Mouse (Mus musculus) embryonic facial prominence, embryonic 11.5 days (tissue): ENCODE results near the gene Tbx6. TPM values are rescaled to one million over a fixed set of nuclear protein-coding genes. Genes with fewer than 3 reads are reported as not detected.

Source experiments
- ATAC-seq: fragments of 200-750 bp; cut with Nextera tagmentation; replicated peaks from 2 replicates; pipeline ENCODE4 v1.8.0; 2017; ENCODE audit warnings: low read depth; ENCODE audit not compliant: insufficient number of reproducible peaks, low FRiP score, low TSS enrichment
- DNase-seq: peaks from one replicate; pipeline ENCODE4 v3.0.0-alpha.2; 2015; ENCODE audit warnings: low spot score
- H3K27ac ChIP-seq: fragments of 300-500 bp; sonication (generic); replicated peaks from 2 replicates; pipeline ENCODE4 v1.5.1; 2014; ENCODE audit warnings: mild to moderate bottlenecking, low read depth, low read length, control low read depth
- H3K27me3 ChIP-seq: fragments of 300-500 bp; sonication (generic); 2 replicates; pipeline ENCODE4 v1.6.1; 2014; ENCODE audit warnings: mild to moderate bottlenecking, low read length, moderate library complexity, mixed read lengths; ENCODE audit not compliant: control insufficient read depth, insufficient read depth
- H3K36me3 ChIP-seq: fragments of 300-500 bp; sonication (generic); replicated peaks from 2 replicates; pipeline ENCODE4 v1.6.1; 2014; ENCODE audit warnings: low read depth, mild to moderate bottlenecking, low read length, moderate library complexity, mixed read lengths; ENCODE audit not compliant: control insufficient read depth, insufficient read depth
- H3K4me1 ChIP-seq: fragments of 300-500 bp; sonication (generic); 2 replicates; pipeline ENCODE4 v1.6.1; 2014; ENCODE audit warnings: low read length, mixed read lengths; ENCODE audit not compliant: control insufficient read depth, insufficient read depth
- H3K4me2 ChIP-seq: fragments of 300-500 bp; sonication (generic); 2 replicates; pipeline ENCODE4 v1.6.1; 2014; ENCODE audit warnings: low read depth, mild to moderate bottlenecking, control low read depth, low read length, moderate library complexity
- H3K4me3 ChIP-seq: fragments of 300-500 bp; sonication (generic); 2 replicates; pipeline ENCODE4 v1.5.1; 2014; ENCODE audit warnings: low read depth, low read length, control low read depth
- H3K9ac ChIP-seq: fragments of 300-500 bp; sonication (generic); replicated peaks from 2 replicates; pipeline ENCODE4 v1.6.1; 2014; ENCODE audit warnings: mild to moderate bottlenecking, control low read depth, low read length
- H3K9me3 ChIP-seq: fragments of 300-500 bp; sonication (generic); replicated peaks from 2 replicates; pipeline ENCODE4 v1.6.1; 2016; ENCODE audit warnings: mild to moderate bottlenecking, low read length, inconsistent platforms, mixed read lengths; ENCODE audit not compliant: control insufficient read depth
- WGBS: fragments of 180-500 bp; shearing (Covaris S2); extraction: QIAGEN DNeasy Blood & Tissue Kit; methylation state at CpG from one replicate; pipeline ENCODE4 v1.1.7; 2014; 5-methylcytosine and 5-hydroxymethylcytosine counted together
- polyA plus RNA-seq: library from polyadenylated mRNA; unstranded; fragments of >200 nt; fragmentation: Nextera tagmentation; extraction: Ambion mirVana; gene quantifications from 2 replicates; pipeline ENCODE4 v1.2.1, GENCODE M21; 2014

The Tbx6 gene
- polyA plus RNA-seq, 1 experiment from 2014 or later = 0.27 TPM

DNA sequence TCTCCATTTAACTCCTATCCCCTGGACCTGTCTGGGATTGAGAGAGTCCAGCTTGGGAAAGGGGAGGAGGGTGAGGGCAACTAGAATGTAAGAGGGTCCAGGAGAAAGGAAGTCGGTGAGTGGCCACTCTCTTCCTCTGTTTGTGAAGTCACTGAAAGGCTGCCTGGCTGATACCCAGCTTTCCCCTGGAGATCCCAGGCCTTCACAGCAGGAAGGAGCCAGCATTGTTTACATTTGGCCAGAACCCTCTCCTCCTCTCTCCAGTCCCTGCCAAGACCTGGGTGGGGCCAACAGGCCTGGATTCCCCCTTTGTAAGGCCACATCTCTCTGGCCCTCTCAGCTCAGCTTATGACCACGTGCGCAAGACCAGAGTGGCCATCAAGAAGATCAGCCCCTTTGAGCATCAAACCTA lies 20.9 kb upstream of the Tbx6 start:
- Histone ChIP-seq H3K27ac (no peak overlapping the region), H3K27me3 (no peaks in the 10 kb centered on the region), H3K4me3 (peak overlapping the region; percentile 74), H3K4me2 (peak overlapping the region; percentile 85), H3K4me1 (no peaks in the 10 kb centered on the region), H3K9ac (peak overlapping the region; percentile 89), H3K36me3 (no peaks in the 10 kb centered on the region; the same call in 1 of the 2 replicates), H3K9me3 (no peaks in the 10 kb centered on the region)
- WGBS = 26% methylated on average over 3 of the region's 3 CpGs
- ATAC-seq = peak; percentile 6; the same call in 1 of the 2 replicates
- DNase-seq = no peak

DNA sequence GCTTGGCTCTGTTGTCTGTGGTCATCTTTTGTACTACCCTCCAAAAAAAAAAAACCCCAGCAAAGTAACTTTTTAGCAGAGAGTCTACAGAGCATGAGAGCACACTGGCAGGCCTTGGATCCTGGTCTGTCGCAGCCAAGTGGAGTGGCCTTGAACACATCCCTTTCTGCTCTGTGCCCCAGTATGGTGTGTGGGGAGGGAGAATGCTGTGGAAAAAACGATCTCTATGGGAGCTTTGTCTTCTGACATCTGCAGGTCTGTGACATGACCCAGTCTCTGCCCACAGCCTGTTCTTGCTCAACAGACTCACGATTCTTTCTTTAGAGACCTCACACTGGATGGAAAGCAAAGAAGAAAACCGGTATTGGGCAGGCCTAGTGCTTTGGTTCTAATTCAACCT lies 20.3 kb upstream of the Tbx6 start:
- H3K9me3 ChIP-seq = no peaks in the 10 kb centered on the region
- 67% methylated on average over 4 of the region's 4 CpGs for WGBS
- H3K4me2 ChIP-seq = peak overlapping the region; percentile 85
- ATAC-seq (no peak), DNase-seq (no peak)
- 0 out of 2 replicates have a peak overlapping the region, but pooled peaks have one; percentile 1 for H3K9ac ChIP-seq
- no peak overlapping the region for H3K27ac ChIP-seq
- no peaks in the 10 kb centered on the region for H3K27me3 ChIP-seq
- H3K36me3 ChIP-seq = no peaks in the 10 kb centered on the region; the same call in 1 of the 2 replicates
- H3K4me1 ChIP-seq = no peaks in the 10 kb centered on the region
- no peak overlapping the region for H3K4me3 ChIP-seq

DNA sequence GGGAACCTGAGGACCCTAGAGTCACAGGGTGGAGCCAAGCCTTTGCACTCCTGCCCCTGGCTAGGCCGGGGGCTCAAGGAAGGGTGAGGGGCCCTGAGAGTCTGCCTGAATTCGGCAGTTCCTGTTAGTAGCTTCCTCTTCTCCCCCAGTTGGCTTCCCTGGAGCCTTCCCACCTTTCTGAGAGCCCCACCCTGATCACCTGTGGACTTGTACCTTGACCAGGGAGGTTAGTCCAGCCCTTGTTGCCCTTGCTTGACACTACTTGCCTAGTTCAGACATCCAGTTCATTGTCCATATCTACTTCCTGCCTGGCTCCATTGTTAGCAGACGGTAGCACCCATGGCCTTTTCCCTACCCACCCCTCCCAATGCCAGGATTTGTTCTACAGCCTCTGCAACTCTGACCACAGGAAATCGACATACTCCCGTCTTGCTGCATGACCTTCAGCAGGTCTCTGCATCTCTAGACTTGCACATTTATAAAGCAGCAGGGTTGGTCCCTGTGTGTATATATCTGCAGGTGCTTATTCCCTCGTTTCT lies 19.7 kb upstream of the Tbx6 start:
- Histone ChIP-seq H3K4me2 (no peak overlapping the region), H3K36me3 (peaks cover 2% of the 10 kb centered on the region; the same call in 1 of the 2 replicates), H3K9ac (0 out of 2 replicates have a peak overlapping the region, but pooled peaks have one; percentile 1), H3K27ac (no peak overlapping the region), H3K4me3 (no peak overlapping the region), H3K4me1 (no peaks in the 10 kb centered on the region), H3K27me3 (no peaks in the 10 kb centered on the region), H3K9me3 (no peaks in the 10 kb centered on the region)
- ATAC-seq (no peak), DNase-seq (no peak)
- 74% methylated on average over 6 of the region's 6 CpGs for WGBS

DNA sequence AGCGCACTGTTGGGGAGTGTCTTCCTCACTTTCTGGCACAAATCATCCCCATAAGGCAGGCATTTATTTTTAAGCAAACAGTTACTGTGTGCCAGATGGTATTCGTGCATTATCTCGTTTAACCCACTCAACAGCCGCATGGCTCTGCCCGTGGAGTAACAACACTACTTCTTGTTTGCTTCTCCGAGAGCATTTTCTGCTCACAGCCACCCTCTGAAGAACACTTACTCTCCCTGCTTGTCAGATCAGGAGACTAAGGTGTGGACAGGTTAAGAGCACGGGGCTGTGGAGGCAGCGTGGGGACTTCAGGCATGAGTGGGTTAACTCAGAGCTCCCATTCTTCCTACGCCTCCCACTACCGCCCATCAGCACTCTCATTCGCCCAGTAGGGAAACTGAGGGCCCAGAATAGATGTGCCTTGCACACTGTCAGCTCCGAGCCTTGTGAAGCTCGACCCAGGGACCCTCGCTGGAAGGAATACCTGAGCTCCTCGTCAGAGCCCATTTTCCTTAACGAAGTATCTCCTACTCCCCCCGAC lies 18.7 kb upstream of the Tbx6 start:
- Histone ChIP-seq H3K9me3 (no peaks in the 10 kb centered on the region), H3K4me2 (no peak overlapping the region), H3K4me3 (no peak overlapping the region), H3K27ac (no peak overlapping the region), H3K27me3 (no peaks in the 10 kb centered on the region), H3K36me3 (peaks cover 4% of the 10 kb centered on the region), H3K9ac (no peak overlapping the region), H3K4me1 (no peaks in the 10 kb centered on the region)
- WGBS = 67% methylated on average over 17 of the region's 17 CpGs
- no peak for ATAC-seq
- no peak for DNase-seq

DNA sequence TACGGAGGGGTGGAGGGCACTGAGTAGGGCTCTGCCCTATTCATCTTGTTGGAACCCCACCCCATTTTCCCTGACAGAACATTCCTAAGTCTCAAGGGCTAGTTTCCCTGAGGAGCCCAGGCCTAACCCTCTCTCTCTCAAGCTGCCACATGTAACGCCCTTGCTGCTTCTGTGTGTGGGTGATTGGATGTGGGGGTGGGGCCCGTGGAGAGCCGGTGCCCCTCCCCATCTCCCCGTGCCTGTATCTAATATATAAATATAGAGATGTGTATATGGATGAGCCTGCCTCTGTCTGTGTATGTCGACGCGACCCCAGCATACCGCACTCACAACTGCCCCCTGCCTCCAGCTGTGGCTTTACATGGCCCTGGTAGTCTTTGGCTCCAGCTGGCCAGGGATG lies 15.7 kb upstream of the Tbx6 start:
- no peaks in the 10 kb centered on the region for H3K9me3 ChIP-seq
- H3K27ac ChIP-seq = no peak overlapping the region
- no peak overlapping the region for H3K9ac ChIP-seq
- ATAC-seq = no peak
- no peak overlapping the region for H3K4me2 ChIP-seq
- no peaks in the 10 kb centered on the region for H3K4me1 ChIP-seq
- H3K27me3 ChIP-seq = no peaks in the 10 kb centered on the region
- WGBS = 90% methylated on average over 9 of the region's 9 CpGs
- no peak overlapping the region for H3K4me3 ChIP-seq
- no peak for DNase-seq
- peaks cover 6% of the 10 kb centered on the region for H3K36me3 ChIP-seq

DNA sequence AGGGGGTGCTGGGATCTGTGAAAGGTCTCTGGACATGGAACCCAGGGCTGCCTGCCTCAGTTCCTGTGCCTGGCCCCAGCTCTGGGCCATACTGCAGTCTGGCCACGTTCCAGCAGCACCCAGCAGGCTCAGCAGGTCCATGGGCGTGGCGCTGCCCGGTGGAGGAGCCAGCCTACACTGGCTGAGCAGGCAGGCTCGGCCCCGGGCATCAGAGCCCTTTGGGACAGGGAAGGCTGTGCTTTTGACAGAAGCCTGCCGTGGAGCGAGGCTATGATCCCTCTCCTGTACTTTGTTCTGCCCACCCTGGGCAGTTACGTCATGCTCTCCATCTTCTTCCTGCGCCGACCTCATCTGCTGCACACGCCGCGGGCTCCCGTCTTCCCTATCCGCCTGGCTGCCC lies 15.1 kb upstream of the Tbx6 start, which contains the start of gene Gdpd3:
Gene Gdpd3, plus strand, starts transcription at position 134 of the 400 bp plus-strand sequence.
- H3K36me3 ChIP-seq = peaks cover 8% of the 10 kb centered on the region

DNA sequence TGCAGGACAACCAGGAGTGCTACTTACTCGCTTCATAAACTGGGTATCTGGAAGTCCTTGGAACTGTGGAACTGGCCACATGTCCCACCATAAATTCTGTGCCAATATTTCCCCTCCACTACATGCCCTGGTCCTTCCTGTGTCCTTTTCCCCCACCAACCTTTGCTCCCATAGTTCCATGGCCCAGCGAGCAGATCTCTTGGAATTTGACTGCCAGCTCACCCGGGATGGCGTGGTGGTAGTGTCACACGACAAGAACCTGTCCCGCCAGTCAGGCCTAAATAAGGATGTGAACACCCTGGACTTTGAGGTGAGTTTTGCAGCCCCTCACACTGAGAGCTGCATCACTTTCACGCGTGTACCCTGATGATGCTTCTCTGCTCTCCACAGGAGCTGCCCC lies 14.3 kb upstream of the Tbx6 start:
- Histone ChIP-seq H3K27me3 (no peaks in the 10 kb centered on the region), H3K27ac (no peak overlapping the region), H3K4me1 (no peaks in the 10 kb centered on the region), H3K36me3 (peaks cover 8% of the 10 kb centered on the region), H3K4me2 (no peak overlapping the region), H3K4me3 (no peak overlapping the region), H3K9ac (no peak overlapping the region), H3K9me3 (no peaks in the 10 kb centered on the region)
- DNase-seq = no peak
- ATAC-seq = no peak
- 90% methylated on average over 8 of the region's 8 CpGs for WGBS

More for the DNA sequence above, 15.1 kb upstream of the Tbx6 start, which contains the start of gene Gdpd3:
- DNase-seq (no peak), ATAC-seq (no peak)
- no peak within 1 kb of the TSS for H3K27ac ChIP-seq
- no peaks in the 10 kb centered on the region for H3K4me1 ChIP-seq
- no peaks in the 10 kb centered on the region for H3K9me3 ChIP-seq
- H3K27me3 ChIP-seq = no peaks in the 10 kb centered on the region
- WGBS = 93% methylated on average over 16 of the region's 16 CpGs
- H3K4me3 ChIP-seq = no peak within 1 kb of the TSS
- H3K9ac ChIP-seq = no peak within 1 kb of the TSS
- no peak within 1 kb of the TSS for H3K4me2 ChIP-seq

DNA sequence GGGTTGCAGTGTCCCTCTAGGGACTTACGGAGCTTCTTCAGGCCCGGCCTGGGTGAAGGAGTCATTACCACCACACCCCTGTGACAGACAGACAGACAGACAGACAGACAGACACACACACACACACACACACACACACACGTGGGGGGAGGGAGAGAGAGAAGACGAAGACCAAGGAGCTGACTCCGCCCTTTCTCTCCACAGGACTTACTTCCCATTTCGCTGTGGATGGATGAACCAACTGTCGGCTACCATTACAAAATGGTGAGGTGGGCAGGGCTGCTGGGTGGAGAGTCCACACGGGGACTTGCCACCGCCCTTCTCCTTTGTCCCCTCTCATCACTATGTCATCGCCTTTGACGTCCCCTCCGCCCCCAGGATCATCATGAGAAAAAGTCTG lies 10.5 kb upstream of the Tbx6 start:
- Histone ChIP-seq H3K9me3 (no peaks in the 10 kb centered on the region), H3K4me3 (no peak overlapping the region), H3K9ac (no peak overlapping the region), H3K4me1 (no peaks in the 10 kb centered on the region), H3K36me3 (peaks cover 8% of the 10 kb centered on the region), H3K27me3 (no peaks in the 10 kb centered on the region), H3K27ac (no peak overlapping the region), H3K4me2 (no peak overlapping the region)
- DNase-seq = no peak
- 86% methylated on average over 12 of the region's 12 CpGs for WGBS
- no peak for ATAC-seq
